Comparison of ENCODE assay signal across 27 mouse cellular contexts in the genomic region with DNA sequence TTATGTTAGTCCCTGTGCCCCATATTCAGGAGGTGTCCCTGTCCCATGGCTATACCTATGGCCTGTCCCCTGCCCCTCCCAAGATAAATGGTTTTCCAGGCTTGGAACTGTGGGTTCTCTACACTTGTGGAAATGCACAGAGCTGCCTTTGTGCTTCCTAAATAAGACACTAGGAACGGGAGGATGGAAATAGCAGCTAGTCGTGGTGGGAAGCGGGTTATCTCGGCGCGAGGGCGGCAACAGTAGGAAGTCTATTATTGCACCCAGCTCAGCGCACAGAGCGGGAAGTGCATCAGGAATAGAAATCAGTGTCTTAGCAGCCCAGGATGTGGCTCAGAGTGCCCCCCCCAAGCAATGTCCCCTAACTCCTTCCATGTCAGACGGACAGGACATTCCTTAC. TPM values are rescaled to one million over a fixed set of nuclear protein-coding genes. Genes with fewer than 3 reads are reported as not detected.
A peak's percentile ranks its signal among the peaks of the same experiment; 100 is the strongest.
DNase-seq lines count a peak whose midpoint lies in the region; ATAC-seq and TF ChIP-seq lines count a peak whose summit lies in the region.
"Had no signal": no experiment of that assay in that cellular context is flagged by ENCODE, and none has a peak within 500 bp of the region (broad histone marks: within the 10 kb centered on the region; RNA-seq: fewer than 3 reads in every experiment).

No protein-coding gene starts in this region.

- no peak overlapping the region for H3K4me2 ChIP-seq in midbrain, postnatal 0 days (ENCODE audit: low read depth, low read length, poor library complexity, severe bottlenecking)
- H3K4me2 ChIP-seq in hindbrain, postnatal 0 days (ENCODE audit: low read depth, low read length): no peak overlapping the region
- H3K4me2 ChIP-seq: embryonic facial prominence, embryonic 13.5 days; forebrain, embryonic 15.5 days; heart, embryonic 13.5 days; hindbrain, embryonic 15.5 days; kidney, embryonic 15.5 days; limb, embryonic 15.5 days; liver, embryonic 15.5 days; midbrain, embryonic 12.5 days had no signal

- H3K9ac ChIP-seq in midbrain, postnatal 0 days (replicated peaks; ENCODE audit: low read length, poor library complexity, severe bottlenecking): no peak overlapping the region
- no peak overlapping the region for H3K9ac ChIP-seq in hindbrain, postnatal 0 days (replicated peaks; ENCODE audit: low read length)
- H3K9ac ChIP-seq: embryonic facial prominence, embryonic 13.5 days; forebrain, embryonic 15.5 days; heart, embryonic 13.5 days; hindbrain, embryonic 15.5 days; kidney, embryonic 15.5 days; limb, embryonic 15.5 days; liver, embryonic 15.5 days; midbrain, embryonic 12.5 days had no signal

- no peak overlapping the region for H3K4me3 ChIP-seq in cortical plate, adult 2 months (ENCODE audit: insufficient read depth, low read length)
- H3K4me3 ChIP-seq in midbrain, postnatal 0 days (ENCODE audit: low read depth, low read length): no peak overlapping the region
- no peak overlapping the region for H3K4me3 ChIP-seq in hindbrain, postnatal 0 days (ENCODE audit: low read length)
- H3K4me3 ChIP-seq: embryonic facial prominence, embryonic 13.5 days; forebrain, embryonic 15.5 days; heart, embryonic 13.5 days; hindbrain, embryonic 15.5 days; kidney, embryonic 15.5 days; limb, embryonic 15.5 days; liver, embryonic 15.5 days; midbrain, embryonic 12.5 days had no signal

- DNase-seq in heart, adult 11 months: peak; percentile 83
- DNase-seq in heart, postnatal 10 days: no peak
- DNase-seq in left cerebral cortex, postnatal 10 days (ENCODE audit: extremely low spot score in 1 of 2, low spot score in 2 of 2): peak; percentile 42 to 63
- peak; percentile 73 for DNase-seq in right cerebral cortex, postnatal 25 days
- no peak for DNase-seq in midbrain, postnatal 0 days (ENCODE audit: low spot score)
- DNase-seq in hindbrain, postnatal 0 days (ENCODE audit: low spot score): no peak
- DNase-seq: adrenal gland, adult 8-10 months; cerebellum, adult 11 months; cerebellum, postnatal 10 days; heart, adult 18-20 months; heart, postnatal 36 days; layer of hippocampus, postnatal 36 days; spleen, adult 18-20 months; thymus, adult 2 months had no signal

- no peak for ATAC-seq in midbrain, postnatal 0 days (ENCODE audit: low FRiP score)
- no peak for ATAC-seq in hindbrain, postnatal 0 days
- no peak for ATAC-seq in cerebellum, adult (ENCODE audit: insufficient number of reproducible peaks, low FRiP score, low TSS enrichment)
- ATAC-seq: forebrain, embryonic 15.5 days; intestine, embryonic 16.5 days; Patski had no signal

- intact Hi-C loops in heart, postnatal 10 days (cut with DNase I): loop anchor here (10.0 kb wide), 1 partner anchor 166 kb away; the partner anchor contains the start of gene Dusp8
- intact Hi-C loops in left cerebral cortex, postnatal 10 days (cut with DNase I): loop anchor here (2.0 kb wide), 1 partner anchor 26 kb away; no protein-coding TSS in a partner anchor

- WGBS in midbrain, postnatal 0 days: 77% methylated on average over 10 of the region's 10 CpGs
- WGBS in hindbrain, postnatal 0 days: 76% methylated on average over 10 of the region's 10 CpGs

- no peaks in the 10 kb centered on the region for H3K27me3 ChIP-seq in midbrain, postnatal 0 days (ENCODE audit: insufficient read depth, low read length)
- no peaks in the 10 kb centered on the region for H3K27me3 ChIP-seq in hindbrain, postnatal 0 days (ENCODE audit: insufficient read depth, low read length)
- H3K27me3 ChIP-seq: forebrain, embryonic 15.5 days; hindbrain, embryonic 15.5 days; kidney, embryonic 15.5 days; limb, embryonic 15.5 days; midbrain, embryonic 12.5 days; Patski had no signal

- no peak for TF ChIP-seq CTCF in cortical plate, adult 2 months (IDR thresholded peaks at IDR 0.05; ENCODE audit: extremely low read depth, insufficient read depth, low read length)
- TF ChIP-seq CTCF in midbrain, postnatal 0 days (IDR thresholded peaks at IDR 0.05): no peak
- no peak for TF ChIP-seq CTCF in hindbrain, postnatal 0 days (IDR thresholded peaks at IDR 0.05; ENCODE audit: low read depth)

- peak overlapping the region; percentile 59; the same call in 1 of the 2 replicates for H3K27ac ChIP-seq in cortical plate, adult 2 months (ENCODE audit: insufficient read depth, low read length)
- H3K27ac ChIP-seq in midbrain, postnatal 0 days (ENCODE audit: low read depth, low read length): no peak overlapping the region
- H3K27ac ChIP-seq in hindbrain, postnatal 0 days: no peak overlapping the region
- H3K27ac ChIP-seq: embryonic facial prominence, embryonic 13.5 days; forebrain, embryonic 15.5 days; heart, embryonic 13.5 days; hindbrain, embryonic 15.5 days; kidney, embryonic 15.5 days; limb, embryonic 15.5 days; liver, embryonic 15.5 days; macrophage; midbrain, embryonic 12.5 days had no signal

- peak; percentile 41; the same call in 1 of the 2 replicates for TF ChIP-seq POLR2A in cortical plate, adult 2 months (IDR thresholded peaks at IDR 0.05; ENCODE audit: extremely low read depth, insufficient read depth, low read length)

- H3K4me1 ChIP-seq in cortical plate, adult 2 months (ENCODE audit: control insufficient read depth, insufficient read depth, low read length): peaks cover 12% of the 10 kb centered on the region
- H3K4me1 ChIP-seq in midbrain, postnatal 0 days (ENCODE audit: insufficient read depth, low read length): no peaks in the 10 kb centered on the region
- no peaks in the 10 kb centered on the region for H3K4me1 ChIP-seq in hindbrain, postnatal 0 days (ENCODE audit: insufficient read depth, low read length)
- H3K4me1 ChIP-seq: embryonic facial prominence, embryonic 13.5 days; forebrain, embryonic 15.5 days; heart, embryonic 13.5 days; hindbrain, embryonic 15.5 days; kidney, embryonic 15.5 days; limb, embryonic 15.5 days; liver, embryonic 15.5 days; midbrain, embryonic 12.5 days had no signal

- no peaks in the 10 kb centered on the region for H3K9me3 ChIP-seq in midbrain, postnatal 0 days (ENCODE audit: low read length)
- no peaks in the 10 kb centered on the region for H3K9me3 ChIP-seq in hindbrain, postnatal 0 days (ENCODE audit: low read length)
- H3K9me3 ChIP-seq: embryonic facial prominence, embryonic 13.5 days; forebrain, embryonic 15.5 days; heart, embryonic 13.5 days; hindbrain, embryonic 15.5 days; kidney, embryonic 15.5 days; limb, embryonic 15.5 days; liver, embryonic 15.5 days; midbrain, embryonic 12.5 days had no signal

- no peaks in the 10 kb centered on the region for H3K36me3 ChIP-seq in midbrain, postnatal 0 days (ENCODE audit: insufficient read depth, low read length)
- H3K36me3 ChIP-seq in hindbrain, postnatal 0 days (ENCODE audit: insufficient read depth, low read length): no peaks in the 10 kb centered on the region
- H3K36me3 ChIP-seq: embryonic facial prominence, embryonic 13.5 days; forebrain, embryonic 15.5 days; heart, embryonic 13.5 days; hindbrain, embryonic 15.5 days; kidney, embryonic 15.5 days; limb, embryonic 15.5 days; liver, embryonic 15.5 days; midbrain, embryonic 12.5 days had no signal

RNA-seq across cellular contexts. Expression of gene Tollip, which starts 10.3 kb away (rescaled TPM):
- 10 to 100 TPM; 47.2 to 47.7 TPM for total RNA-seq in heart, postnatal 10 days (2021)
- 121 and 122 TPM in 2 replicates for polyA plus RNA-seq in cortical plate, adult 2 months (2012; rRNA removed)
- 100 to 1,000 TPM; 120 to 128 TPM for total RNA-seq in left cerebral cortex, postnatal 10 days (2021)
- total RNA-seq in midbrain, postnatal 0 days (2014; rRNA removed): 99.4 and 110 TPM in 2 replicates
- 78.0 and 81.3 TPM in 2 replicates for polyA plus RNA-seq in midbrain, postnatal 0 days (2015; fragmentation: Nextera tagmentation; extraction: Ambion mirVana)
- total RNA-seq in hindbrain, postnatal 0 days (2014; rRNA removed): 120 and 121 TPM in 2 replicates
- polyA plus RNA-seq in hindbrain, postnatal 0 days (2015; fragmentation: Nextera tagmentation; extraction: Ambion mirVana): 68.5 and 72.6 TPM in 2 replicates

RNA-seq across cellular contexts. Expression of gene Brsk2, which starts 20.9 kb away (rescaled TPM):
- under 1 TPM; 0.29 to 0.50 TPM for total RNA-seq in heart, postnatal 10 days (2021)
- 179 and 188 TPM in 2 replicates for polyA plus RNA-seq in cortical plate, adult 2 months (2012; rRNA removed)
- 100 to 1,000 TPM; 175 TPM for total RNA-seq in left cerebral cortex, postnatal 10 days (2021)
- total RNA-seq in midbrain, postnatal 0 days (2014; rRNA removed): 137 and 159 TPM in 2 replicates
- polyA plus RNA-seq in midbrain, postnatal 0 days (2015; fragmentation: Nextera tagmentation; extraction: Ambion mirVana): 18.9 and 20.1 TPM in 2 replicates
- total RNA-seq in hindbrain, postnatal 0 days (2014; rRNA removed): 136 and 143 TPM in 2 replicates
- polyA plus RNA-seq in hindbrain, postnatal 0 days (2015; fragmentation: Nextera tagmentation; extraction: Ambion mirVana): 17.9 and 18.0 TPM in 2 replicates
- polyA plus RNA-seq: macrophage had no signal

Comparison
In these comparisons a context has a peak if more than half of its experiments do, and no peak if none do; other contexts are left out.
1. DNase-seq: peak in heart, adult 11 months (single experiment), left cerebral cortex, postnatal 10 days (2 of 2) and right cerebral cortex, postnatal 25 days (single experiment); none in heart, postnatal 10 days (0 of 2), midbrain, postnatal 0 days (single experiment) and hindbrain, postnatal 0 days (single experiment).
2. RNA of gene Brsk2, which starts 20.9 kb away (total RNA-seq): 175 TPM in left cerebral cortex, postnatal 10 days, 137 to 159 TPM in midbrain, postnatal 0 days and 136 to 143 TPM in hindbrain, postnatal 0 days; 0.29 to 0.50 TPM in heart, postnatal 10 days; every median in the first group is over 10 times any median in the second.